Mouse (Mus musculus) forebrain, embryonic 14.5 days (tissue): ENCODE results near the gene Dhrs1. TPM values are rescaled to one million over a fixed set of nuclear protein-coding genes. Genes with fewer than 3 reads are reported as not detected.

ENCODE experiments used
- ATAC-seq: fragments of 200-750 bp; cut with Nextera tagmentation; 2 replicates; pipeline ENCODE4 v1.8.0; 2017; ENCODE audit warnings: mild to moderate bottlenecking, moderate library complexity
- DNase-seq: peaks from one replicate; pipeline ENCODE4 v3.0.0-alpha.2; 2015; ENCODE audit warnings: low spot score
- H3K27ac ChIP-seq: fragments of 300-500 bp; sonication (generic); 2 replicates; pipeline ENCODE4 v1.5.1; 2014; ENCODE audit warnings: low read depth, mild to moderate bottlenecking, control low read depth, low read length, moderate library complexity
- H3K27me3 ChIP-seq: fragments of 300-500 bp; sonication (generic); replicated peaks from 2 replicates; pipeline ENCODE4 v1.6.1; 2014; ENCODE audit warnings: low read length, control low read depth, mixed read lengths; ENCODE audit not compliant: control insufficient read depth, insufficient read depth
- H3K36me3 ChIP-seq: fragments of 300-500 bp; sonication (generic); 2 replicates; pipeline ENCODE4 v1.6.1; 2014; ENCODE audit warnings: low read length, control low read depth; ENCODE audit not compliant: control insufficient read depth, insufficient read depth
- H3K4me1 ChIP-seq: fragments of 300-500 bp; sonication (generic); 2 replicates; pipeline ENCODE4 v1.6.1; 2014; ENCODE audit warnings: antibody characterized with exemption, low read length, control low read depth; ENCODE audit not compliant: control insufficient read depth, insufficient read depth
- H3K4me2 ChIP-seq: fragments of 300-500 bp; sonication (generic); 2 replicates; pipeline ENCODE4 v1.6.1; 2014; ENCODE audit warnings: mild to moderate bottlenecking, control low read depth, low read length
- H3K4me3 ChIP-seq: fragments of 300-500 bp; sonication (generic); 2 replicates; pipeline ENCODE4 v1.5.1; 2014; ENCODE audit warnings: low read depth, low read length, control low read depth
- H3K9ac ChIP-seq: fragments of 300-500 bp; sonication (generic); 2 replicates; pipeline ENCODE4 v1.6.1; 2014; ENCODE audit warnings: mild to moderate bottlenecking, low read length, control low read depth, moderate library complexity
- H3K9me3 ChIP-seq: fragments of 300-500 bp; sonication (generic); replicated peaks from 2 replicates; pipeline ENCODE4 v1.6.1; 2016; ENCODE audit warnings: low read length, control low read depth, mixed read lengths; ENCODE audit not compliant: control insufficient read depth
- WGBS: fragments of 180-500 bp; shearing (Covaris S2); extraction: QIAGEN DNeasy Blood & Tissue Kit; methylation state at CpG from one replicate; pipeline ENCODE4 v1.1.7; 2014; 5-methylcytosine and 5-hydroxymethylcytosine counted together
- polyA plus RNA-seq: library from polyadenylated mRNA; unstranded; fragments of >200 nt; fragmentation: Nextera tagmentation; extraction: Ambion mirVana; gene quantifications from 2 replicates; pipeline ENCODE4 v1.2.1, GENCODE M21; 2014

Gene Dhrs1
- polyA plus RNA-seq, 1 experiment from 2014 or later = 84.4 TPM

- no peak for DNase-seq
- Histone ChIP-seq H3K27me3 (0 out of 2 replicates have a peak, but pooled peaks cover 3% of the 10 kb centered on the region), H3K9me3 (no peaks in the 10 kb centered on the region), H3K4me1 (no peaks in the 10 kb centered on the region), H3K27ac (no peak overlapping the region), H3K4me3 (no peak overlapping the region), H3K4me2 (no peak overlapping the region), H3K36me3 (no peaks in the 10 kb centered on the region), H3K9ac (no peak overlapping the region)
- 86% methylated on average over 4 of the region's 4 CpGs for WGBS
- no peak for ATAC-seq
Measured at GRCm38 (mm10) chr14:55709509-55709908, 36.0 kb downstream of the Dhrs1 start.

GRCm38 (mm10) chr14:55707397-55707796 lies 38.1 kb downstream of the Dhrs1 start:
- Histone ChIP-seq H3K27me3 (0 out of 2 replicates have a peak, but pooled peaks cover 2% of the 10 kb centered on the region), H3K36me3 (no peaks in the 10 kb centered on the region), H3K9ac (no peak overlapping the region), H3K4me2 (no peak overlapping the region), H3K4me1 (no peaks in the 10 kb centered on the region), H3K27ac (no peak overlapping the region), H3K4me3 (no peak overlapping the region), H3K9me3 (no peaks in the 10 kb centered on the region)
- no peak for ATAC-seq
- DNase-seq = no peak
- WGBS = 87% methylated on average over 5 of the region's 5 CpGs

GRCm38 (mm10) chr14:55706051-55706600 lies 39.4 kb downstream of the Dhrs1 start:
- H3K4me1 ChIP-seq = no peaks in the 10 kb centered on the region
- no peak overlapping the region for H3K4me3 ChIP-seq
- H3K9ac ChIP-seq = no peak overlapping the region
- no peaks in the 10 kb centered on the region for H3K36me3 ChIP-seq
- no peak overlapping the region for H3K27ac ChIP-seq
- DNase-seq (no peak), ATAC-seq (no peak)
- no peak overlapping the region for H3K4me2 ChIP-seq
- H3K9me3 ChIP-seq = no peaks in the 10 kb centered on the region
- no peaks in the 10 kb centered on the region for H3K27me3 ChIP-seq
- 91% methylated on average over 8 of the region's 8 CpGs for WGBS

GRCm38 (mm10) chr14:55702761-55703160 lies 42.7 kb downstream of the Dhrs1 start:
- no peak overlapping the region for H3K4me2 ChIP-seq
- WGBS = 71% methylated on average over 6 of the region's 6 CpGs
- no peaks in the 10 kb centered on the region for H3K4me1 ChIP-seq
- H3K9me3 ChIP-seq = no peaks in the 10 kb centered on the region
- no peak overlapping the region for H3K9ac ChIP-seq
- H3K4me3 ChIP-seq = no peak overlapping the region
- DNase-seq = no peak
- no peak for ATAC-seq
- no peaks in the 10 kb centered on the region for H3K36me3 ChIP-seq
- no peak overlapping the region for H3K27ac ChIP-seq
- no peaks in the 10 kb centered on the region for H3K27me3 ChIP-seq

- Histone ChIP-seq H3K27ac (no peak overlapping the region), H3K27me3 (no peaks in the 10 kb centered on the region), H3K36me3 (no peaks in the 10 kb centered on the region), H3K9ac (no peak overlapping the region), H3K9me3 (no peaks in the 10 kb centered on the region), H3K4me3 (no peak overlapping the region), H3K4me2 (no peak overlapping the region), H3K4me1 (no peaks in the 10 kb centered on the region)
- ATAC-seq (no peak), DNase-seq (no peak)
- 59% methylated on average over 9 of the region's 9 CpGs for WGBS
Measured at GRCm38 (mm10) chr14:55701131-55701530, 44.4 kb downstream of the Dhrs1 start.

- Histone ChIP-seq H3K4me2 (no peak overlapping the region), H3K9ac (no peak overlapping the region), H3K27me3 (no peaks in the 10 kb centered on the region), H3K9me3 (no peaks in the 10 kb centered on the region; the same call in 1 of the 2 replicates), H3K36me3 (no peaks in the 10 kb centered on the region), H3K27ac (no peak overlapping the region), H3K4me3 (no peak overlapping the region), H3K4me1 (no peaks in the 10 kb centered on the region)
- ATAC-seq (no peak), DNase-seq (no peak)
- 82% methylated on average over 4 of the region's 4 CpGs for WGBS
Measured at GRCm38 (mm10) chr14:55697226-55697625, 48.3 kb downstream of the Dhrs1 start.

- Histone ChIP-seq H3K4me2 (no peak overlapping the region), H3K36me3 (no peaks in the 10 kb centered on the region), H3K4me1 (no peaks in the 10 kb centered on the region), H3K27me3 (no peaks in the 10 kb centered on the region), H3K4me3 (no peak overlapping the region), H3K27ac (no peak overlapping the region), H3K9ac (no peak overlapping the region), H3K9me3 (no peaks in the 10 kb centered on the region; the same call in 1 of the 2 replicates)
- WGBS = 81% methylated on average over 10 of the region's 10 CpGs
- DNase-seq (no peak), ATAC-seq (no peak)
Measured at GRCm38 (mm10) chr14:55689433-55689832, 56.1 kb downstream of the Dhrs1 start.

Other genes starting within 250 kb of the Dhrs1 start
- gene Cpne6, start 235.2 kb downstream of the Dhrs1 start, polyA plus RNA-seq = 4.5 and 7.4 TPM in 2 replicates
- not detected in 2 replicates for gene Nrl, start 220.7 kb downstream of the Dhrs1 start, polyA plus RNA-seq
- gene Pck2, start 205.4 kb downstream of the Dhrs1 start, polyA plus RNA-seq = 10.7 and 11.6 TPM in 2 replicates
- gene Dcaf11, start 185.7 kb downstream of the Dhrs1 start, polyA plus RNA-seq = 130 and 137 TPM in 2 replicates
- not detected in 2 replicates for gene A730061H03Rik, start 185.3 kb downstream of the Dhrs1 start, polyA plus RNA-seq
- gene Fitm1, start 170.1 kb downstream of the Dhrs1 start, polyA plus RNA-seq = not detected in 2 replicates
- gene Psme1, start 167.6 kb downstream of the Dhrs1 start, polyA plus RNA-seq = 192 and 204 TPM in 2 replicates
- gene Emc9, start 160.4 kb downstream of the Dhrs1 start, polyA plus RNA-seq = 13.9 and 17.6 TPM in 2 replicates
- 206 and 213 TPM in 2 replicates for gene Psme2, start 154.6 kb downstream of the Dhrs1 start, polyA plus RNA-seq
- 11.0 and 13.0 TPM in 2 replicates for gene Rnf31, start 154.0 kb downstream of the Dhrs1 start, polyA plus RNA-seq
- 6.3 and 6.9 TPM in 2 replicates for gene Irf9, start 142.1 kb downstream of the Dhrs1 start, polyA plus RNA-seq
- gene Rec8, start 127.7 kb downstream of the Dhrs1 start, polyA plus RNA-seq = 6.5 and 7.0 TPM in 2 replicates
- gene Ipo4, start 109.7 kb downstream of the Dhrs1 start, polyA plus RNA-seq = 80.8 and 82.5 TPM in 2 replicates
- gene Gm49378, start 107.8 kb downstream of the Dhrs1 start, polyA plus RNA-seq = 1.8 and 3.4 TPM in 2 replicates
- gene Tm9sf1, start 101.9 kb downstream of the Dhrs1 start, polyA plus RNA-seq = 56.5 and 57.5 TPM in 2 replicates
- gene Tssk4, start 95.5 kb downstream of the Dhrs1 start, polyA plus RNA-seq = 0.17 and 0.20 TPM in 2 replicates
- gene Mdp1, start 85.2 kb downstream of the Dhrs1 start, polyA plus RNA-seq = 62.7 and 64.4 TPM in 2 replicates
- 48.7 and 49.6 TPM in 2 replicates for gene Gmpr2, start 73.7 kb downstream of the Dhrs1 start, polyA plus RNA-seq
- 622 and 707 TPM in 2 replicates for gene Nedd8, start 73.6 kb downstream of the Dhrs1 start, polyA plus RNA-seq
- gene Tinf2, start 63.9 kb downstream of the Dhrs1 start, polyA plus RNA-seq = 30.6 and 37.5 TPM in 2 replicates
- gene Tgm1, start 31.8 kb downstream of the Dhrs1 start, polyA plus RNA-seq = 0.10 and 0.12 TPM in 2 replicates
- gene Rabggta, start 23.4 kb downstream of the Dhrs1 start, polyA plus RNA-seq = 34.2 and 38.3 TPM in 2 replicates
- gene Nop9, start within 50 bp of the Dhrs1 start, polyA plus RNA-seq = 36.3 and 36.6 TPM in 2 replicates
- 0.14 TPM in 1 of 2 replicates, not detected in the other for gene Cideb, start 12.8 kb upstream of the Dhrs1 start, polyA plus RNA-seq
- gene Ltb4r2, start 15.7 kb upstream of the Dhrs1 start, polyA plus RNA-seq = 0.07 and 0.14 TPM in 2 replicates
- 0.28 TPM in 1 of 2 replicates, not detected in the other for gene Ltb4r1, start 20.3 kb upstream of the Dhrs1 start, polyA plus RNA-seq
- 1.9 and 3.3 TPM in 2 replicates for gene Adcy4, start 38.4 kb upstream of the Dhrs1 start, polyA plus RNA-seq
- 2.4 and 4.1 TPM in 2 replicates for gene Ripk3, start 43.2 kb upstream of the Dhrs1 start, polyA plus RNA-seq
- 8.3 and 9.1 TPM in 2 replicates for gene Nfatc4, start 77.5 kb upstream of the Dhrs1 start, polyA plus RNA-seq
- 6.2 and 7.4 TPM in 2 replicates for gene Nynrin, start 108.3 kb upstream of the Dhrs1 start, polyA plus RNA-seq
- 0.20 and 0.27 TPM in 2 replicates for gene Cbln3, start 138.7 kb upstream of the Dhrs1 start, polyA plus RNA-seq
- gene Khnyn, start 139.3 kb upstream of the Dhrs1 start, polyA plus RNA-seq = 4.6 and 5.4 TPM in 2 replicates
- 99.0 and 110 TPM in 2 replicates for gene Sdr39u1, start 154.6 kb upstream of the Dhrs1 start, polyA plus RNA-seq
- gene Cma1, start 199.0 kb upstream of the Dhrs1 start, polyA plus RNA-seq = 0.27 and 0.35 TPM in 2 replicates
- gene Cma2, start 205.3 kb upstream of the Dhrs1 start, polyA plus RNA-seq = not detected in 2 replicates